Mouse (Mus musculus) limb, embryonic 13.5 days (tissue): Measurements from ENCODE around the gene Fcgr1. TPM values are rescaled to one million over a fixed set of nuclear protein-coding genes. Genes with fewer than 3 reads are reported as not detected.
"Not testable (repeated sequence)": the region's sequence is repeated elsewhere in the genome, so short reads cannot be mapped to it uniquely, and the experiment has no call there.

Experiments
- ATAC-seq: fragments of 200-750 bp; cut with Nextera tagmentation; 2 replicates; pipeline ENCODE4 v1.8.0; 2017; ENCODE audit warnings: low read depth, moderate number of reproducible peaks, moderate TSS enrichment; ENCODE audit not compliant: low FRiP score
- H3K27ac ChIP-seq: fragments of 300-500 bp; sonication (generic); 2 replicates; pipeline ENCODE4 v1.5.1; 2015; ENCODE audit warnings: inconsistent platforms, mild to moderate bottlenecking, moderate library complexity
- H3K27me3 ChIP-seq: fragments of 300-500 bp; sonication (generic); 2 replicates; pipeline ENCODE4 v1.6.1; 2015; ENCODE audit warnings: mild to moderate bottlenecking, inconsistent platforms
- H3K36me3 ChIP-seq: fragments of 300-500 bp; sonication (generic); 2 replicates; pipeline ENCODE4 v1.6.1; 2015; ENCODE audit warnings: inconsistent platforms, mild to moderate bottlenecking, moderate library complexity
- H3K4me1 ChIP-seq: fragments of 300-500 bp; sonication (generic); 2 replicates; pipeline ENCODE4 v1.6.1; 2015; ENCODE audit warnings: inconsistent platforms
- H3K4me2 ChIP-seq: fragments of 300-500 bp; sonication (generic); replicated peaks from 2 replicates; pipeline ENCODE4 v1.6.1; 2015; ENCODE audit warnings: inconsistent platforms, mild to moderate bottlenecking, moderate library complexity
- H3K4me3 ChIP-seq: fragments of 300-500 bp; sonication (generic); 2 replicates; pipeline ENCODE4 v1.5.1; 2015; ENCODE audit warnings: moderate library complexity, mild to moderate bottlenecking, inconsistent platforms
- H3K9ac ChIP-seq: fragments of 300-500 bp; sonication (generic); 2 replicates; pipeline ENCODE4 v1.6.1; 2015; ENCODE audit warnings: mild to moderate bottlenecking, inconsistent platforms
- H3K9me3 ChIP-seq: fragments of 300-500 bp; sonication (generic); 2 replicates; pipeline ENCODE4 v1.6.1; 2016; ENCODE audit warnings: inconsistent platforms
- WGBS: fragments of 180-500 bp; shearing (Covaris S2); methylation state at CpG from one replicate; pipeline ENCODE4 v1.1.7; 2015; 5-methylcytosine and 5-hydroxymethylcytosine counted together
- polyA plus RNA-seq: library from polyadenylated mRNA; unstranded; fragments of >200 nt; fragmentation: Nextera tagmentation; extraction: Ambion mirVana; gene quantifications from 2 replicates; pipeline ENCODE4 v1.2.1, GENCODE M21; 2015

Fcgr1 gene
- polyA plus RNA-seq, 1 experiment from 2014 or later = 1.7 TPM

DNA sequence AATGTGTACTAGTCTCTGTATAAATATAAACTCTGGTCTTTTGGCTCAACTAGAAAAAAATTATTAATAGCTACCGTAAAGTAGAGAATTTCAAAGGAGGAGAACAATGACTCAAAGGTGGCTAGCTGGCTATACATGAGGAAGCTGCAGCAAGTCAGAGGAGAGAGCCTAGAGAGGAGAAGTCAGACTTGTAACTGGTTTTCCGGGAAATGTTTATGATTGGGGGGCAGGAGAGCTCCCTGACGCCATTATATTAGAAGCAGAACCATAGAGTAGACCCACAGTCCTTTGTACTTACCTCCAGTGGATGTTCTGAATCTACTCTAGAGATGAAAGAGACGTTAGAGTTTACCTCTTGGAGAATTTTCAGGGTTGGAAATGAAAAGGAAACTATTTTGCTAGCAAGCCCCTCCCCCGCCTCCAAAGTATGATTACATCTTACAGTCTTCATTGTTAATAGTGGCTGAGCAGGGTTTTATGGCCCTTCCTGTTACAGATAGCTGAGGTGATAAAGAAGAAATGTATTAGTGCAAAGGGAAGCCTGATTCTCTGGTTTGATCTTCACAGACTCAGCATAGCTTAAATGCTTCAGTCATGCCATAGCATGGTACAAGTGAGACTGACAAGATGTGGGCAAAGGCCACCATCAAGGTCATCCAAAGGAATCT, 37.7 kb downstream of the Fcgr1 start:
- Histone ChIP-seq H3K36me3 (no peaks in the 10 kb centered on the region), H3K27me3 (peaks cover 5% of the 10 kb centered on the region; the same call in 1 of the 2 replicates), H3K4me1 (peaks cover 7% of the 10 kb centered on the region), H3K27ac (no peak overlapping the region), H3K4me2 (no peak overlapping the region), H3K9me3 (no peaks in the 10 kb centered on the region), H3K4me3 (no peak overlapping the region), H3K9ac (no peak overlapping the region)
- ATAC-seq = no peak
- WGBS = 65% methylated on average over 5 of the region's 5 CpGs

DNA sequence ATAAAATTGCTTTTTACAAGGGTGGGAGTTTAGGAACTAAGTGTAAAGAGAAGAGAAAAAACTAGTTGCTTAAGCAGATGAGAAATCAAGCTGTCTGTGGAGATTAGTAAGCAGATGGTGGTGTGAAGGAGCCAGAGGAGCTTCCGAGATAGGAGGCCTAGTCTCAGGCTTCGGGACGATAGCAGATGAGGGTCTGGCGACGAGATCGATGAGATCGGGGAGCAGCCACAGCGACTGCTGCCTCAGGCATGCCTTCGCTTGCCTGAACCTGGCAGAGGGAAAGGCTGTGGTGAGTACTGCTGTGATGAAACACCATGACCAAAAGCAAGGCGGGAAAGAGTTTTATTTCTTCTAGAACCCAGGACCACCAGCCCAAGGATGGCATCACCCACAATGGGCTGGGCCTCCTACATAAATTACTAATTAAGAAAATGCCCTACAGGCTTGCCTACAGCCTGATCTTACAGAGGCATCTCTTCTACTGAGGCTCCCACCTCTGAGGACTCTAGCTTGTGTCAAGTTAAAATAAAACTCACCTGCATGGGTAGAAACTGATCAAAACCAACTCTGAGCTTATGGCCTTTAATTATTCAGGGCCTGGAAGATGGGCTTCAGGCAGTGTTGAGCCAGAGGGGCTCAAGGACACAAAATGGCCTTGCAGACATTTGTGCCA, 39.0 kb downstream of the Fcgr1 start:
- Histone ChIP-seq H3K27me3 (peaks cover 5% of the 10 kb centered on the region; the same call in 1 of the 2 replicates), H3K4me3 (no peak overlapping the region), H3K4me2 (peak overlapping the region; percentile 21; the same call in 1 of the 2 replicates), H3K36me3 (no peaks in the 10 kb centered on the region), H3K9me3 (no peaks in the 10 kb centered on the region), H3K27ac (no peak overlapping the region), H3K9ac (no peak overlapping the region), H3K4me1 (peaks cover 18% of the 10 kb centered on the region)
- WGBS = 42% methylated on average over 10 of the region's 10 CpGs
- no peak for ATAC-seq

DNA sequence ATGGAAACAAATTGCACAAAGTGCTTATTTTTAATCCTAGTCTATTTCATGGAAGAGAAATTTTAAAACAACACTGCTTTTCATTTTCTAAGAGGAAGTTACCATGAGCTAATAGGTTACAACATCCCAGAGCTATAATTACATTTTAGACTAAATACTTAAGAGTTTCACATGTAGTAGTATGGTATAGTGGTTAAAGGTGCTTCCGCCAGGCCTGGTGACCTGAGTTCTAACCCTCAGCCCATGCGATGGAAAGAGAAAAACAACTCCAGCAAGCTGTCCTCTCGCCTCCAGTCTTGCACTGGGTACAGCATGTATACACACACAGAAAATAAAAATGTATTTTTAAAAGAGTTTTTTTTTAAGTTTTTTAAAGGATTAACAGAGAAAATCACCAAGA, 42.0 kb downstream of the Fcgr1 start:
- no peak overlapping the region for H3K4me2 ChIP-seq
- H3K9ac ChIP-seq = no peak overlapping the region
- 75% methylated on average over 3 of the region's 3 CpGs for WGBS
- H3K27me3 ChIP-seq = peaks cover 5% of the 10 kb centered on the region; the same call in 1 of the 2 replicates
- H3K27ac ChIP-seq = no peak overlapping the region
- no peaks in the 10 kb centered on the region for H3K36me3 ChIP-seq
- ATAC-seq = no peak
- H3K9me3 ChIP-seq = no peaks in the 10 kb centered on the region
- H3K4me1 ChIP-seq = peaks cover 44% of the 10 kb centered on the region
- H3K4me3 ChIP-seq = no peak overlapping the region

DNA sequence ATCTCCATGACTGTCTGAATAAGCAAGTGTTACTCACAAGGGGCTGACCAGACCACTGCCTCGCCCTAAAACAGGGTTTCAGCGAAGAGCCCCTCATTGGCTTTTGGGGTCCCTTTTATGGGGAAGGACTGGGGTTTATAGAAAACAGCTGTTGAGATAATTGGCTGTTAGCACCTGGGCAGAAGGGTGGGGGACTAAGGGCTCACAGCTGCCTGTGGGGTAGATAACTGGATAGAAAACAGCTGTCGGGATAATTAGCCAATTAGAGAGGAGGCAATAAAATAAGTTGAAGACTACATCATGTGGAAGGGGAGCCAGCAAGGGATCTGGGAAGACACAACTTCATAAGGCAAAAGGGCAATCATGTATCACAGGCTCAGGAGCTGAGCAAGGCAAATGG, 42.9 kb downstream of the Fcgr1 start:
- H3K4me1 ChIP-seq = peaks cover 38% of the 10 kb centered on the region
- no peak for ATAC-seq
- no peak overlapping the region for H3K9ac ChIP-seq
- peak overlapping the region; percentile 19; the same call in 1 of the 2 replicates for H3K4me2 ChIP-seq
- H3K9me3 ChIP-seq = no peaks in the 10 kb centered on the region
- no peak overlapping the region for H3K4me3 ChIP-seq
- H3K36me3 ChIP-seq = no peaks in the 10 kb centered on the region
- peaks cover 5% of the 10 kb centered on the region; the same call in 1 of the 2 replicates for H3K27me3 ChIP-seq
- 17% methylated on average over 3 of the region's 3 CpGs for WGBS
- H3K27ac ChIP-seq = no peak overlapping the region

DNA sequence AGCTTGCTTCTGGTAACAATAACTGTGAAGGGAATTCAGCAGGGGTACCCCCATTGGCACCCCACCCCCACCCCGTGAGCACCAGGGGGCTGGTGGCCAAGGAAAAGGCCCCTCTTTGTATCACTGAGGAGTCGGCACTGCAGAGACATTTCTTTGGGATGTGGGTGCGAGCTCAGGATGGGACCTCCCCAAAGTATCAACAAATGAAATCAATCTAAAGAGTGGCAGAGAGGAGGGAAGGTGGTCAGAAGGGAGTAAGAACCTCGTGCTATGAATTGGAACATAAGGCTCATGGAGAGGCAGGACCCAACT, 44.8 kb downstream of the Fcgr1 start:
- Histone ChIP-seq H3K4me2 (peak overlapping the region; percentile 64), H3K9ac (no peak overlapping the region), H3K36me3 (no peaks in the 10 kb centered on the region), H3K27ac (no peak overlapping the region), H3K9me3 (no peaks in the 10 kb centered on the region), H3K4me3 (peak overlapping the region; percentile 45; the same call in 1 of the 2 replicates), H3K4me1 (peaks cover 46% of the 10 kb centered on the region), H3K27me3 (peaks cover 5% of the 10 kb centered on the region; the same call in 1 of the 2 replicates)
- ATAC-seq = no peak
- 57% methylated on average over 4 of the region's 4 CpGs for WGBS

DNA sequence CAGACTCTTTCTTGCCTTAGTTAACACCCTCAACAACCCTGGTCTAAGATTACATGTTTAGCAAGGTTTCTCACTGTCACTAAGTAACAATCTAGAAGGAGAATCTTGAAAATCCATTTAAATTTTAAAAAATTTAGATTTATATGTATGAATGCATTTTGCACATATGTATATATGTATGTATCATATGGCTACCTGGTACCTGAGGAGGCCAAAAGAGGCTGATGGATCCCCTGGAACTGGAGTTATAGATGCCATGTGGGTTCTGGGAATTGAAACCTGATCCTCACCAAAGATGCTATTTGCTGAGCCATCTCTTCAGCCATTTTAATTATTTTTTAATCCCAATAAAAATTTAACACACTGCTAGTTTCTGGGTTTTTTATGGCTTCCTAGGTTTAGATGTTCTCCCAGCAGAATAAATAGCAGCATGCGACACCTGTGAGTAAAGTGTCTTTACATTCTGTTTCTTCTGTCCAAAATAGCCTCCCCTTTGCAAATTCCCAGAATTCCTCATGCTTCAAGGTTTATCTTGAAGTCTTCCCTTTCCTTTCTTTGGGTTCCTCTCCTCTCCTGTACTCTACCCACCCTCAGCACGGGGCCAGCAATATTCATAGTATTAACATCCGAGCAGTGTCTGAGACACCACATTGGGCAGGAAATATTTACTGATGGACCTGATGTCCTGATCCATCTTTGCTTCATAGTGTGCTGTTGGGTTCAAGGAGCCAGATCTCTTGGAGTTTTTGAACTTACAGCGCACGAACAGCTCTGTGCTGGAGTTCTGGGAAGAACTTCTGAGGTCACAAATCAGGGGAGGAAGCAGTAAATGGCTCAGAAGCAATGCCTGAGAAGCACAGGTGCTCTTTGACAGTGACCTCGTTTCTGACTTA, 45.4 kb downstream of the Fcgr1 start:
- Histone ChIP-seq H3K9ac (peak overlapping the region; percentile 70), H3K4me2 (peak overlapping the region; percentile 64), H3K36me3 (no peaks in the 10 kb centered on the region), H3K9me3 (no peaks in the 10 kb centered on the region), H3K4me1 (peaks cover 50% of the 10 kb centered on the region), H3K4me3 (peak overlapping the region; percentile 45), H3K27me3 (peaks cover 4% of the 10 kb centered on the region; the same call in 1 of the 2 replicates), H3K27ac (no peak overlapping the region)
- WGBS = 34% methylated on average over 6 of the region's 6 CpGs
- no peak for ATAC-seq

DNA sequence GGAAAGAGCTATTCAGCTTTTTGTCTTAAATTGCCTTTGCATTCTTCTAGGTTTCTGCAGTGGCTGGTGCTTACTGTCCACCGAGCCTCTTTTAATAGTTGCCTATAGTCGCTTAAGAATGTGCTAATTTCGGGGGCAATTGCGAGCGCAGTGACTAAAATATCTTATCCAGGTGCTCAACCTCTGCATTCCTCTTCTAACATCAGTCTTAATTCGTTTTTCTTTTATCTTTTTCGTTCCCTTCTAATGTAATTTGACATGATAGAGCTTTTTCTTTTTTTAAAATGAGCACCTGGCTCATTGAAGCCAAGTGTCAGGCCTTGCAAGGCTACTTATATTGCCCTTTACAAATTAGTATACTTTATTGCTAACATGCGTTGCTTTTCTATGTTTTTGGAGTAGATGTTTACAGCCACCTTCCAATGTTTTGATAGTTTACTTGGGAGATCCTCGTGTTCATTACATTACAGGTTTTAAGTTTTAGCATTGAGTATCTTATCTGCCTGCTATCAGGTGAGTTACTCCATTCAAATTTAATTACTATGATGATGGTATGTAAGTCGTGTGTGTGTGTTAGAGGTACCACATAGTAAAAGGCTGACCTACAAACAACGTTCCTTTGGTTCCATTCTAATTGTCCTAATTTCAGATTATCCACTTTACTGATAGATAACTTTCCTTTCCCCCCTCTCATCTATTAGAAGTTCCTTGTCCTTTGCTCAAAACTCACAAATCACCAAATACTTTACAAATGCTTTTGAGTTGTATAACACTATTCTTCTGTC, 46.2 kb downstream of the Fcgr1 start:
- H3K9ac ChIP-seq = peak overlapping the region; percentile 70
- H3K4me1 ChIP-seq = peaks cover 50% of the 10 kb centered on the region
- 4% methylated on average over 11 of the region's 11 CpGs for WGBS
- H3K9me3 ChIP-seq = no peaks in the 10 kb centered on the region
- ATAC-seq = no peak
- peak overlapping the region; percentile 45 for H3K4me3 ChIP-seq
- H3K36me3 ChIP-seq = no peaks in the 10 kb centered on the region
- H3K4me2 ChIP-seq = peak overlapping the region; percentile 64
- peak overlapping the region; percentile 70 for H3K27ac ChIP-seq
- H3K27me3 ChIP-seq = no peaks in the 10 kb centered on the region

DNA sequence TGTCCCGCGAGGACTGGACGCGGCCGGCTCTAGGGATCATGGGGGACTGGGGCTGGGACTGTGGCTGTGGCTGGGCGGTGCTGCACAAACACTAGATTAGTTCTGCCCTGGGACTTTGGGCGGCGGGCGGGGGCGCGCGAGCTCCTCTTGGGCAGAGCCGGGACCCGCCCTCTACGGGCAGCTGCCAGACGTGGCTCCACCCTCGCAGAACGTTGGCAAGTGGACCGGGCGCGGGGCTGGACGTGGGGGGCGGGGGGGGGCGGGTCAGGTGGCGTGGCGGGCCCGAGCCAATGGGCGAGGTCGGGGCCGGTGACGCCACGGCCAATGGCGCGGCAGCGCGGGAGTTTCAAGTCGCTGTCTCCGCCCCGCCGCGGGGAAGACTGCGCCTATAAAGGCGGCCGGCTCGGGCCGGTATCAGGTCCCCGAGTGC, 47.3 kb downstream of the Fcgr1 start, which contains the start of gene Hist2h3c1:
Hist2h3c1 (plus strand) TSS at position 259 of the 430 bp plus-strand sequence.
- WGBS = 0% methylated on average over 1 of the region's 47 CpGs
- peak; percentile 91 for ATAC-seq
- peaks cover 50% of the 10 kb centered on the region for H3K4me1 ChIP-seq
- not testable (repeated sequence) for H3K27me3 ChIP-seq, H3K9me3 ChIP-seq, H3K36me3 ChIP-seq
- peak within 1 kb of the TSS; percentile 75 for H3K27ac ChIP-seq
- peak within 1 kb of the TSS; percentile 45 for H3K4me3 ChIP-seq
- peak within 1 kb of the TSS; percentile 70 for H3K9ac ChIP-seq
- peak within 1 kb of the TSS; percentile 64 for H3K4me2 ChIP-seq

DNA sequence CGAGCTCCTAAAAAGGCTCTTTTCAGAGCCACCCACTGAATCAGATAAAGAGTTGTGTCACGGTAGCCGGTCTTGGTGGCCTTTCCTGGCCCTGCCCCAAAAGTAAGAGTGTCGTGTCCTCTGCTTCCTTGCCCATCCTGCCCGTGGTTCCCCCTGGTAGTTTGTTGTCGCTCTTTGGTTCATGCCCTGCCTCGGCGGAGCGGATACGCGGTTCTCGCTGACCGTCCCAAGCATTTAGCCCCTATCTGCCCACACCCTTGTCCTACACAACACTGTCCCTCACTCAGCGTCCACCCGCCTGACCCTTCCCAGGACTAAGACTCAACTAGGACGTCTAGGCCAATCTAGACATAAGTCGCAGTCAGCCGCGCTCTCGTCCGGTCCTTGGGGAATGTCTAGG, 47.8 kb downstream of the Fcgr1 start:
- ATAC-seq, H3K36me3 ChIP-seq, H3K9me3 ChIP-seq, H3K27me3 ChIP-seq: not testable (repeated sequence)
- WGBS = 0% methylated on average over 10 of the region's 21 CpGs
- Histone ChIP-seq H3K4me3 (peak overlapping the region; percentile 39), H3K27ac (peak overlapping the region; percentile 75; the same call in 1 of the 2 replicates), H3K9ac (0 out of 2 replicates have a peak overlapping the region, but pooled peaks have one; percentile 59), H3K4me2 (peak overlapping the region; percentile 53), H3K4me1 (peaks cover 50% of the 10 kb centered on the region)

DNA sequence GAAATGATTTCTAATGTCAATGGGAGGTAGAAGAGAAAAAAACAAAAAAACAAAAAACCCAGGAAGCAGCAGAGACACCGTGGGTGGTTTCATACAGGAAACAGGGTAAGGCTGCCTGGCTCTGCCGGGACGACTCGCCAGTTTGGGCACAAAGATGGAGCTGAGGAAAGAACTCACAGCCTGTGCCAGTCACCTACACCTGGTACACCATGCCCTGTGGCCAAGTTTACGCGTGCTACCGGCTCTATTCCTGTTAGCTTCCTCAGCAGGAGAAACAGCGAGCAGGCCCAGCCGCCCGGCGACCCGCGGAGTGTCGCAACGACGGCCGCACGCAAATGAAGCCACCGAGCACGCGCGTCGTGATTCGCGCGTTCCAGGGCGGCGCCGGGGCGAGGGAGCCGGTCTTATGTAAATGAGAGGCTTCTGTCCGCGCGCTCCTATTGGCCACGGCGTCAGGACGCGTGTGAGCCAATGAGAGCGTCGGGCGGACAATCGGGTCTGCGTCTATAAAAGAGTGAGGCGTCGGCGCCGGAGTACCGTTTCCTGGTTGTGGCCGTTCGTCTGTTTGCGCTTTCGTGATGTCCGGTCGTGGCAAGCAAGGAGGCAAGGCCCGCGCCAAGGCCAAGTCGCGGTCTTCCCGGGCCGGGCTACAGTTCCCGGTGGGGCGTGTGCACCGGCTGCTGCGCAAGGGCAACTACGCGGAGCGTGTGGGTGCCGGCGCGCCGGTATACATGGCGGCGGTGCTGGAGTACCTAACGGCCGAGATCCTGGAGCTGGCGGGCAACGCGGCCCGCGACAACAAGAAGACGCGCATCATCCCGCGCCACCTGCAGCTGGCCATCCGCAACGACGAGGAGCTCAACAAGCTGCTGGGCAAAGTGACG, 48.5 kb downstream of the Fcgr1 start, which contains the start of gene Hist2h2aa1:
Hist2h2aa1 (plus strand) TSS at position 495 of the 884 bp plus-strand sequence.
- 0% methylated on average over 45 of the region's 88 CpGs for WGBS
- Histone ChIP-seq H3K27ac (peak within 1 kb of the TSS; percentile 99), H3K4me2 (peak within 1 kb of the TSS; percentile 66), H3K4me3 (peak within 1 kb of the TSS; percentile 53), H3K4me1 (peaks cover 46% of the 10 kb centered on the region), H3K9ac (peak within 1 kb of the TSS; percentile 83)
- not testable (repeated sequence) for H3K9me3 ChIP-seq, H3K27me3 ChIP-seq, H3K36me3 ChIP-seq
- peak; percentile 90 for ATAC-seq
